Mouse (Mus musculus) stomach, embryonic 14.5 days (tissue): ENCODE measurements at regions not wholly inside any gene's neighbourhood (a gene's known extent, or its start where the extent isn't known, plus 50 kb on each side); places are given as distances from the start of the nearest gene placed in this dataset.

Experiments
- ATAC-seq: fragments of 200-750 bp; cut with Nextera tagmentation; 2 replicates; pipeline ENCODE4 v1.8.0; 2017; ENCODE audit warnings: low read depth, moderate TSS enrichment; ENCODE audit not compliant: insufficient number of reproducible peaks, insufficient read depth, low FRiP score
- H3K27ac ChIP-seq: fragments of 300-500 bp; sonication (generic); 2 replicates; pipeline ENCODE4 v1.5.1; 2014; ENCODE audit warnings: mild to moderate bottlenecking, low read length, moderate library complexity, mixed read lengths
- H3K27me3 ChIP-seq: fragments of 300-500 bp; sonication (generic); 2 replicates; pipeline ENCODE4 v1.6.1; 2014; ENCODE audit warnings: low read length, control low read depth, mixed read lengths; ENCODE audit not compliant: control insufficient read depth, insufficient read depth
- H3K36me3 ChIP-seq: fragments of 300-500 bp; sonication (generic); 2 replicates; pipeline ENCODE4 v1.6.1; 2014; ENCODE audit warnings: mild to moderate bottlenecking, control low read depth, low read length, moderate library complexity, mixed read lengths; ENCODE audit not compliant: control insufficient read depth, insufficient read depth
- H3K4me1 ChIP-seq: fragments of 300-500 bp; sonication (generic); 2 replicates; pipeline ENCODE4 v1.6.1; 2014; ENCODE audit warnings: low read length, control low read depth, mixed read lengths; ENCODE audit not compliant: control insufficient read depth, insufficient read depth
- H3K4me2 ChIP-seq: fragments of 300-500 bp; sonication (generic); replicated peaks from 2 replicates; pipeline ENCODE4 v1.6.1; 2014; ENCODE audit warnings: low read depth, low read length, control low read depth
- H3K4me3 ChIP-seq: fragments of 300-500 bp; sonication (generic); 2 replicates; pipeline ENCODE4 v1.5.1; 2014; ENCODE audit warnings: low read depth, low read length, control low read depth
- H3K9ac ChIP-seq: fragments of 300-500 bp; sonication (generic); replicated peaks from 2 replicates; pipeline ENCODE4 v1.6.1; 2014; ENCODE audit warnings: low read depth, mild to moderate bottlenecking, control low read depth, low read length, moderate library complexity, mixed read lengths
- H3K9me3 ChIP-seq: fragments of 300-500 bp; sonication (generic); 2 replicates; pipeline ENCODE4 v1.6.1; 2016; ENCODE audit warnings: low read depth, low read length, control low read depth; ENCODE audit not compliant: control insufficient read depth
- WGBS: fragments of 180-500 bp; shearing (Covaris S2); extraction: QIAGEN DNeasy Blood & Tissue Kit; methylation state at CpG from one replicate; pipeline ENCODE4 v1.1.7; 2014; 5-methylcytosine and 5-hydroxymethylcytosine counted together

DNA sequence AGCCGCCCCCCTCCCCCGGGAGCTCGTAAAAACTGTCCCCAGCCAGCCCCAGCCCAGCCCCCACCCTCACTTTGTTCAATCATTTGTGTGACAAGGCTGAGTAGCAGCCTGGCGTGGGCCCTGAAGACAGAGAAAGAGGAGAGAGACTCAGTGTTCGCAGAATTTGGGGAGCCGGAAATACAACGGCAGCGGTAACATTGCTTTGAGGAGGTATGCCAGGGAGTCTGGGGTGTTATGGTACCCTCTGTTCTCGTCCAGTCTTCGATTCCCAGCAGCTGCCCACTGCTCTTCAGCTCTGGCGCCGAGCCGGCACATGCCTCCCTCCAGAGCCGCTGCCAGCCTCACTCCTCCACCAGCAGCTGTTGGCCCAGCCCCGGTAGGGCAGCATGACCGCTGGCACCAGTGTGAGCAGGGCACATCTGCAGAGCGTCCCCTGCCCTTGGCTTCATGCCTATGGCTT, 156.2 kb upstream of the Cdyl start:
- Histone ChIP-seq H3K36me3 (no peaks in the 10 kb centered on the region), H3K4me3 (no peak overlapping the region), H3K4me2 (no peak overlapping the region), H3K9ac (no peak overlapping the region), H3K27me3 (no peaks in the 10 kb centered on the region), H3K27ac (no peak overlapping the region), H3K9me3 (no peaks in the 10 kb centered on the region), H3K4me1 (peaks cover 3% of the 10 kb centered on the region; the same call in 1 of the 2 replicates)
- 55% methylated on average over 17 of the region's 17 CpGs for WGBS
- no peak for ATAC-seq

DNA sequence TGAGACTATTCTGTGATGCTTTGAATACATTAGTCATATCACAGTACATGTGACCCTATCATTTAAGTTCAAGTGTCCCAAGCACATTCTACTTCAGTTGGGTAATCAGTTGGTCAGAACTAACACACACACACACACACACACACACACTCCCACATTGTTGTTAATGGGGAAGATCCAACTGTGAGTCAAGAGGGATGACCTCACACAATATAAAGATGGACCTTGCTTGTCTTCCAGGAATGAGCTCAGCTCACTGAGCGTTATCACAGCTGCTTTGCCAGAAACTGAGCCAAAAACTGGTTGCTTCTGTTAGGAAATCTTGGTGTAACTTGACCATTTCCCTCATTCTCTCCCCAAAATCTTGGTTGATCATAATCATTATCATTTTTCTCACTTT, 152.4 kb upstream of the Cdyl start:
- H3K36me3 ChIP-seq = no peaks in the 10 kb centered on the region
- 83% methylated on average over 1 of the region's 1 CpGs for WGBS
- H3K4me3 ChIP-seq = no peak overlapping the region
- H3K4me2 ChIP-seq = no peak overlapping the region
- H3K9me3 ChIP-seq = no peaks in the 10 kb centered on the region
- no peaks in the 10 kb centered on the region for H3K27me3 ChIP-seq
- peaks cover 3% of the 10 kb centered on the region; the same call in 1 of the 2 replicates for H3K4me1 ChIP-seq
- no peak overlapping the region for H3K27ac ChIP-seq
- ATAC-seq = no peak
- H3K9ac ChIP-seq = no peak overlapping the region

DNA sequence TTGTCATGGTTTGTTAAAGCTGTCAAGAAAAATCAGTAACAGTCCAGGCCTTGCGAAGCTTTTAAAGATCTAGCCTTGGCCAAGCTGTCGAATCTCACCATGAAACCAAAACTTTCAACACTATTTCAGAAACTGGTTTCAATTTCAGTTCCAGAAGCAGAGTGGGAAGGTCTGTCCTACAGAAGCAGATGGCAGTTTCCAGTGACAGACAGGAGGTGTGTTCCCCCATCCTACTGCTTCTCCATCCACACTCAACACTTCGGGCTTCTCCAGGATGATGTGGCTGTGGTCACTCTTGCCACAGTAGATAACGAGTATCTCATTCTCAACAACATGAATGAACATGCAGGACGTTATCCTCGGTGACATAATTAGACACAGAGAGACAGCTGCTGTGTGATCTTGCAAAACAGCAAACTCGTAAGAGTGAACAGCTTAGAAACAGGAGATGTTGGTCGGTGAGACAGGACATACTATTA, 147.6 kb upstream of the Cdyl start:
- Histone ChIP-seq H3K4me2 (no peak overlapping the region), H3K27me3 (no peaks in the 10 kb centered on the region), H3K4me1 (no peaks in the 10 kb centered on the region), H3K27ac (no peak overlapping the region), H3K36me3 (no peaks in the 10 kb centered on the region), H3K9ac (no peak overlapping the region), H3K9me3 (no peaks in the 10 kb centered on the region), H3K4me3 (no peak overlapping the region)
- ATAC-seq = no peak
- WGBS = 89% methylated on average over 8 of the region's 8 CpGs

DNA sequence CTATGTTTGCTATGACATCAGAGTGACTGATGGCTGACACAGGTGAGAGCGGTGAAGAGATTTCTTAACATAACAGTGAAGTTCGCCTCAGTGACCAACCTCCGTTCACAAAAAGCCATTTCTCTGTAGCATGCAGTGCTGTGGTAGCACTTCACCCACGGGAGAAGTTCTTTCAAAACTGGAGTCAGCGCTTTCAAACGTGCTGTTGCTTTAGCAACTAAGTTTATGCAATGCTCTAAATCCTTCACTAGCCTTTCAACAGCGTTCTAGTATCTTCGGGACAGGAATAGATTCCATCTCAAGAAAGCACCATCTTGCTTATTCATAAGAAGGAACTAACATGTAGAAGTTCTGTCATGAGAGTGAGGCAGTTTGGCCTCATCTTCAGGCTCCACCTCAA, 146.5 kb upstream of the Cdyl start:
- 86% methylated on average over 8 of the region's 8 CpGs for WGBS
- no peak for ATAC-seq

GRCm38 (mm10) chr13:35515291-35515690, 144.3 kb upstream of the Cdyl start:
- H3K4me3 ChIP-seq = no peak overlapping the region
- no peaks in the 10 kb centered on the region for H3K9me3 ChIP-seq
- H3K4me2 ChIP-seq = no peak overlapping the region
- WGBS = 47% methylated on average over 3 of the region's 3 CpGs
- no peak overlapping the region for H3K9ac ChIP-seq
- H3K27me3 ChIP-seq = no peaks in the 10 kb centered on the region
- no peak for ATAC-seq
- H3K36me3 ChIP-seq = no peaks in the 10 kb centered on the region
- H3K27ac ChIP-seq = no peak overlapping the region
- H3K4me1 ChIP-seq = no peaks in the 10 kb centered on the region

More for the DNA sequence above, 146.5 kb upstream of the Cdyl start:
- H3K4me2 ChIP-seq = no peak overlapping the region
- H3K36me3 ChIP-seq = no peaks in the 10 kb centered on the region
- no peaks in the 10 kb centered on the region for H3K9me3 ChIP-seq
- H3K4me3 ChIP-seq = no peak overlapping the region
- H3K4me1 ChIP-seq = no peaks in the 10 kb centered on the region
- H3K9ac ChIP-seq = no peak overlapping the region
- H3K27me3 ChIP-seq = no peaks in the 10 kb centered on the region
- H3K27ac ChIP-seq = no peak overlapping the region

GRCm38 (mm10) chr13:35517692-35518091, 141.9 kb upstream of the Cdyl start:
- Histone ChIP-seq H3K4me1 (no peaks in the 10 kb centered on the region), H3K27me3 (no peaks in the 10 kb centered on the region), H3K36me3 (no peaks in the 10 kb centered on the region), H3K9ac (no peak overlapping the region), H3K27ac (no peak overlapping the region), H3K4me2 (no peak overlapping the region), H3K9me3 (no peaks in the 10 kb centered on the region), H3K4me3 (no peak overlapping the region)
- peak; percentile 67 for ATAC-seq
- 76% methylated on average over 3 of the region's 3 CpGs for WGBS

- Histone ChIP-seq H3K36me3 (no peaks in the 10 kb centered on the region), H3K27ac (no peak overlapping the region), H3K4me1 (no peaks in the 10 kb centered on the region), H3K4me3 (no peak overlapping the region), H3K4me2 (no peak overlapping the region), H3K9me3 (no peaks in the 10 kb centered on the region), H3K27me3 (no peaks in the 10 kb centered on the region), H3K9ac (no peak overlapping the region)
- no peak for ATAC-seq
- WGBS = 83% methylated on average over 1 of the region's 1 CpGs
Observed at GRCm38 (mm10) chr13:35522272-35522671, 137.4 kb upstream of the Cdyl start.

GRCm38 (mm10) chr13:35529577-35529976, 130.1 kb upstream of the Cdyl start:
- no peak overlapping the region for H3K4me3 ChIP-seq
- no peak overlapping the region for H3K9ac ChIP-seq
- H3K36me3 ChIP-seq = no peaks in the 10 kb centered on the region
- 80% methylated on average over 3 of the region's 3 CpGs for WGBS
- H3K4me2 ChIP-seq = no peak overlapping the region
- H3K4me1 ChIP-seq = no peaks in the 10 kb centered on the region
- H3K9me3 ChIP-seq = no peaks in the 10 kb centered on the region
- ATAC-seq = no peak
- no peak overlapping the region for H3K27ac ChIP-seq
- H3K27me3 ChIP-seq = no peaks in the 10 kb centered on the region

GRCm38 (mm10) chr13:35537106-35537505, 122.5 kb upstream of the Cdyl start:
- ATAC-seq = no peak
- Histone ChIP-seq H3K9me3 (no peaks in the 10 kb centered on the region), H3K4me2 (no peak overlapping the region), H3K27me3 (no peaks in the 10 kb centered on the region), H3K27ac (no peak overlapping the region), H3K4me1 (no peaks in the 10 kb centered on the region), H3K36me3 (no peaks in the 10 kb centered on the region), H3K9ac (no peak overlapping the region), H3K4me3 (no peak overlapping the region)
- 79% methylated on average over 7 of the region's 7 CpGs for WGBS
